Mouse (Mus musculus): Measurements from ENCODE around the gene Umps.

GRCm38 (mm10) chr16:33965878-33966537 lies 830 bp downstream of the Umps start:
- no peak for TF ChIP-seq ETS1 (IDR thresholded peaks at IDR 0.05; ENCODE audit: low read depth, low read length)
- TF ChIP-seq CTCF (IDR thresholded peaks at IDR 0.05 in 2 of 3, conservative IDR thresholded peaks at IDR 0.05 in 1 of 3; ENCODE audit: control insufficient read depth in 1 of 3, insufficient read depth in 1 of 3, low read depth in 2 of 3, low read length in 3 of 3, poor library complexity in 1 of 3, severe bottlenecking in 1 of 3): no peak
- TF ChIP-seq SMC3 (IDR thresholded peaks at IDR 0.05; ENCODE audit: low read depth, low read length): no peak
- no peak for TF ChIP-seq ZC3H11A (IDR thresholded peaks at IDR 0.05; ENCODE audit: low read depth, low read length)

All from MEL (cell line).